Comparison of ENCODE assay signal across 14 mouse cellular contexts in the genomic region with DNA sequence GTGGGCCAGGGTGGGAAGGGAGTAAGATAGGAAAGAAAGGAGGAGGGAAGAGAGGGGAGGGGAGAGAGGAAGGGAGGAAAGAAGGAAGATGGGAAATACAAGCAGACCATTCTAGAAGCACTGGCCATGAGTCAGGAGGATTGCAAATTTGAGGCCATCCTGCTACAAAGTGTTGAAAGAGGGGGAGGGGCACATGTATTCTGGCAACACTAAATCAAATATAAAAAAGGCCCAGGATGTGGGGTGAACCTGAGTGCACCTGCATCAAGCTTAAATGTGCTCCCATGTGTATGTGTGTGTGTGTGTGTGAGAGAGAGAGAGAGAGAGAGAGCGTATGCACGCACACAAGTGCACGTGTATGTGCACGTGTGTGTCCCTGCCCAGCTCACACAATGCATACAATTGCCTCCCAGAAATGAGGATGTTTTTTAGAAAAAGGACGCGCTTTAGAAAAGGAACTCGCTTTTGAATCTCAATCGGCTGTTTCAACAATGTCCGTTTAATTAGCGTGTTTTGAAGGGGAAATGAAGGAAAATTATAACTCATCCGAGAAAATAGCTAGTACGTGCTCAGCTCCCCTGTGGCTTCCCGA.
"Had no signal": no experiment of that assay in that cellular context is flagged by ENCODE, and none has a peak within 500 bp of the region (broad histone marks: within the 10 kb centered on the region; RNA-seq: fewer than 3 reads in every experiment).

No protein-coding gene starts in this region.

- H3K9me3 ChIP-seq: limb, embryonic 10.5 days; neural tube, embryonic 12.5 days had no signal

- H3K36me3 ChIP-seq: limb, embryonic 10.5 days; neural tube, embryonic 12.5 days had no signal

- H3K4me2 ChIP-seq: neural tube, embryonic 12.5 days had no signal

- ATAC-seq: lung, postnatal 0 days had no signal

- H3K9ac ChIP-seq: liver, embryonic 14.5 days; neural tube, embryonic 12.5 days had no signal

- H3K27ac ChIP-seq: liver, embryonic 14.5 days; neural tube, embryonic 12.5 days had no signal

- H3K4me3 ChIP-seq: limb, embryonic 10.5 days; neural tube, embryonic 12.5 days had no signal

- DNase-seq: kidney, adult 8-10 months; kidney, postnatal 25 days; lung, adult 2 months; lung, postnatal 36 days; midbrain, embryonic 14.5 days; retina, postnatal 1 day; right cerebral cortex, postnatal 4 days; spleen, adult 18-20 months; thymus, adult 2 months; thymus, postnatal 4 days had no signal
